Mouse (Mus musculus): Measurements from ENCODE around the gene Cutal. TPM values are rescaled to one million over a fixed set of nuclear protein-coding genes. Genes with fewer than 3 reads are reported as not detected.

The Cutal gene
- total and polyA plus RNA-seq, 2 experiments from 2014 or later, result 0.72 TPM; not detected in 1

DNA sequence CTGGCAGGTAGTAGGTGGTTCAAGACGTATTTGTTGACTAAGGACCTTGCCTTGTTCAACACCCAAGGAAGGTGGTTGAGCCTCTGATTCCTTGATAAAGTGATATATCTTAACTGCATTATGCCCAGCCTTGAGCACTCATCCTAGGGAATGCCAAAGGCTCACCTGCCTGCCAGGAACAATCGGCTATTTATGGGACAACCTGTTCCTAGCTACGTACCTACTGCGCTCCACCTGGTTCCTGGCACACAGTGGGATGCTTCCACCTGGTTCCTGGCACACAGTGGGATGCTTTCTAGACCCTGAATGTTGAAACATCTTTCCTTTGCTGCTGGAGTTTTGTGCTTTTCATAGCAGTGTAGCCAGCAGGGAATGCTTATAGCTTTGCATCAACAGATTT is 35.5 kb downstream of the Cutal start:
- H3K4me3 ChIP-seq (ENCODE audit: low read depth, low read length), result no peak overlapping the region
- H3K4me1 ChIP-seq (ENCODE audit: insufficient read depth, low read length), result peaks cover 3% of the 10 kb centered on the region; the same call in 1 of the 2 replicates
- no peak overlapping the region for H3K4me2 ChIP-seq (ENCODE audit: low read depth, low read length, poor library complexity, severe bottlenecking)
- H3K27ac ChIP-seq (ENCODE audit: low read depth, low read length), result no peak overlapping the region
- WGBS, result 87% methylated on average over 4 of the region's 4 CpGs
- no peak for TF ChIP-seq CTCF (IDR thresholded peaks at IDR 0.05)
- H3K27me3 ChIP-seq (ENCODE audit: insufficient read depth, low read length), result 0 out of 2 replicates have a peak, but pooled peaks cover 3% of the 10 kb centered on the region
- H3K9ac ChIP-seq (replicated peaks; ENCODE audit: low read length, poor library complexity, severe bottlenecking), result no peak overlapping the region
- ATAC-seq (ENCODE audit: low FRiP score) (no peak), DNase-seq (ENCODE audit: low spot score) (no peak)
- no peaks in the 10 kb centered on the region for H3K36me3 ChIP-seq (ENCODE audit: insufficient read depth, low read length)
- no peaks in the 10 kb centered on the region for H3K9me3 ChIP-seq (ENCODE audit: low read length)

DNA sequence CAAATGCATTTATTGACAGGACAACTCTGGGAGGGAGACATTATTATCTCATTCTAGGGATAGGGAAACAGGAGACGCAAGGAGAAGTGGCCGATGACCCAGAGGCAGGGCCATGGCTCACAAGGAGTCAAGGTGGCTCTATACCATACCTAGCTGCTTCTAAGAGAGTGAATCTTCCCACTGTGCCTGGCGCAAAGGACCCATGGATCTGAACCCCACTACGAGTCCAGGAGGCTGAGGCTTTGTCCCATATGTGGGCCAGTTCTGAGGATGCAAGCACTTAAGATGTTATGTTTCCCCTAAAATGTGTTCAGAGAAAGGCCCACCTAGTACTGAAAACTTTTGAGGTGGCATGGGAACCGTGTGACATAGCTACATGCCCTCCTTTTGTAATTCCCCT is 37.7 kb downstream of the Cutal start:
- TF ChIP-seq CTCF (IDR thresholded peaks at IDR 0.05), result no peak
- DNase-seq (ENCODE audit: low spot score) (no peak), ATAC-seq (ENCODE audit: low FRiP score) (no peak)
- no peak overlapping the region for H3K4me3 ChIP-seq (ENCODE audit: low read depth, low read length)
- 0 out of 2 replicates have a peak, but pooled peaks cover 6% of the 10 kb centered on the region for H3K27me3 ChIP-seq (ENCODE audit: insufficient read depth, low read length)
- no peaks in the 10 kb centered on the region for H3K9me3 ChIP-seq (ENCODE audit: low read length)
- H3K36me3 ChIP-seq (ENCODE audit: insufficient read depth, low read length), result no peaks in the 10 kb centered on the region
- H3K27ac ChIP-seq (ENCODE audit: low read depth, low read length), result no peak overlapping the region
- 88% methylated on average over 5 of the region's 5 CpGs for WGBS
- peaks cover 3% of the 10 kb centered on the region; the same call in 1 of the 2 replicates for H3K4me1 ChIP-seq (ENCODE audit: insufficient read depth, low read length)
- H3K4me2 ChIP-seq (ENCODE audit: low read depth, low read length, poor library complexity, severe bottlenecking), result no peak overlapping the region
- no peak overlapping the region for H3K9ac ChIP-seq (replicated peaks; ENCODE audit: low read length, poor library complexity, severe bottlenecking)

DNA sequence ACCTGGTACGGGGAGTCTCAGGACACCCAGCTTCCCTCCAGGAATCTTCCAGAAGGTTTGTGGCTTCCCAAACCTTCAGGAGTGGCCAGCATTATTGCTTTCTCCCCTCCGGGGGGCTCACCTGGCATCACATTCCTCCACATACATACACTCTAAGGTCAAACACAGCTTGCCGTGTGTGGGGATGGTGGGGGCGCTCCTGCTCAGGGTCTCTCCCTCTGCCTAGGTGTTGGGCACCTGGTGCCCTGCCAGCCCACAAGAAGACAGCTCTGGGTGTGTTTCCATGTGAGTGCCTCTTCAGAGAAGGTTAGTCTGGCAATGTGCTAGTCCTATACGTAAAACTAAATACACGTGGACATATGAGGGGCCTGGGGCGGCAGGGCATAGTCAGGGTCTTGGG is 38.4 kb downstream of the Cutal start:
- H3K36me3 ChIP-seq (ENCODE audit: insufficient read depth, low read length), result no peaks in the 10 kb centered on the region
- ATAC-seq (ENCODE audit: low FRiP score) (no peak), DNase-seq (ENCODE audit: low spot score) (no peak)
- 0 out of 2 replicates have a peak, but pooled peaks cover 6% of the 10 kb centered on the region for H3K27me3 ChIP-seq (ENCODE audit: insufficient read depth, low read length)
- no peaks in the 10 kb centered on the region for H3K9me3 ChIP-seq (ENCODE audit: low read length)
- H3K27ac ChIP-seq (ENCODE audit: low read depth, low read length), result no peak overlapping the region
- no peak overlapping the region; the same call in 1 of the 2 replicates for H3K4me2 ChIP-seq (ENCODE audit: low read depth, low read length, poor library complexity, severe bottlenecking)
- H3K9ac ChIP-seq (replicated peaks; ENCODE audit: low read length, poor library complexity, severe bottlenecking), result no peak overlapping the region
- no peak overlapping the region for H3K4me3 ChIP-seq (ENCODE audit: low read depth, low read length)
- WGBS, result 48% methylated on average over 7 of the region's 7 CpGs
- H3K4me1 ChIP-seq (ENCODE audit: insufficient read depth, low read length), result peaks cover 3% of the 10 kb centered on the region; the same call in 1 of the 2 replicates
- TF ChIP-seq CTCF (IDR thresholded peaks at IDR 0.05), result no peak

DNA sequence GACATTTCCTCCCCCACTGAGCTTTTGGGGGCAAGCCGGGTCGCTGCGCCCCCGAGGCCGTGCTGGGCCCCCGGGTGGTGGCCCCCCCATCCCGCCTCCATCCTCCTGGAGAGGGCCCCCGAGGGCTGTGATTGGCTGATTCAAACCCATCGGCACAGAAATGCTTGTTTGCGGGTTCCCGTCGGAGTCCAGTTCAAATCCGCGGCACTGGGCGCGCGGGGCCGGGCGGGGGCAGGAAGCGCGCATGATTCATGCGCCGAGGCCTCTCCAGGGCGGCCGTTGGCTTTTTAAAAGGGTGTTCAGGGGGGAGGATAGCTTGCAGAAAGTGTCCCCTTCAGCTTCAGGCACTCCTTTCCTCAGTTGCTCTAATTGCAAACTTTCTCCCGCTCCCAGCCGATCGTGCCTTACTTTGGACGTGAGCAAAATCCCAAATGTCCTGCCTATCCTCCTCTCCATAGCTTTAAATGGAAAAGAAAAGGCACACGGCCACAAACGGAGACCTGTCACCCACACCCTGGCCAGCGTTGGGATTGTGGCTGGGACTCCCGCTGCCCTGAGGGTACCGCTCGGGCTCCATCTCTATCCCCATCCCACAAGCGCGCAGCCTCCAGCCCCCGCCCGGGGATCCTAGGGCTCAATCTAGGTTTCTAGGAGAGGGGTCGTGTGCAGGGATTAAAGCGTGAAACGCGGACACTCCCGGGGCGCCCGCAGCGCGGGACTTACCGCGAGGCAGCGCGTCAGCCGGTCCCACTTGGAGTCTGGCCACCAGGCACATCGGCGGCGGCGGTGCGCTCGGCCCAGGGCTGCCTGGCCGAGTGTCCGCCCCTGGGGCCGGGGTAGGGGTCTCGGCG is 39.2 kb downstream of the Cutal start, which contains the start of gene Phf19:
Gene Phf19 (minus strand): TSS at position 809 of the 851 bp plus-strand sequence.
- Histone ChIP-seq H3K9me3 (ENCODE audit: low read length) (no peaks in the 10 kb centered on the region), H3K27ac (ENCODE audit: low read depth, low read length) (no peak within 1 kb of the TSS), H3K27me3 (ENCODE audit: insufficient read depth, low read length) (0 out of 2 replicates have a peak, but pooled peaks cover 6% of the 10 kb centered on the region), H3K4me2 (ENCODE audit: low read depth, low read length, poor library complexity, severe bottlenecking) (peak within 1 kb of the TSS; percentile 97), H3K4me1 (ENCODE audit: insufficient read depth, low read length) (peaks cover 3% of the 10 kb centered on the region; the same call in 1 of the 2 replicates), H3K9ac (replicated peaks; ENCODE audit: low read length, poor library complexity, severe bottlenecking) (peak within 1 kb of the TSS; percentile 59), H3K36me3 (ENCODE audit: insufficient read depth, low read length) (no peaks in the 10 kb centered on the region), H3K4me3 (ENCODE audit: low read depth, low read length) (peak within 1 kb of the TSS; percentile 54)
- DNase-seq (ENCODE audit: low spot score), result peak; percentile 14
- peak; percentile 47 for ATAC-seq (ENCODE audit: low FRiP score)
- 1% methylated on average over 55 of the region's 64 CpGs for WGBS
- no peak for TF ChIP-seq CTCF (IDR thresholded peaks at IDR 0.05)

DNA sequence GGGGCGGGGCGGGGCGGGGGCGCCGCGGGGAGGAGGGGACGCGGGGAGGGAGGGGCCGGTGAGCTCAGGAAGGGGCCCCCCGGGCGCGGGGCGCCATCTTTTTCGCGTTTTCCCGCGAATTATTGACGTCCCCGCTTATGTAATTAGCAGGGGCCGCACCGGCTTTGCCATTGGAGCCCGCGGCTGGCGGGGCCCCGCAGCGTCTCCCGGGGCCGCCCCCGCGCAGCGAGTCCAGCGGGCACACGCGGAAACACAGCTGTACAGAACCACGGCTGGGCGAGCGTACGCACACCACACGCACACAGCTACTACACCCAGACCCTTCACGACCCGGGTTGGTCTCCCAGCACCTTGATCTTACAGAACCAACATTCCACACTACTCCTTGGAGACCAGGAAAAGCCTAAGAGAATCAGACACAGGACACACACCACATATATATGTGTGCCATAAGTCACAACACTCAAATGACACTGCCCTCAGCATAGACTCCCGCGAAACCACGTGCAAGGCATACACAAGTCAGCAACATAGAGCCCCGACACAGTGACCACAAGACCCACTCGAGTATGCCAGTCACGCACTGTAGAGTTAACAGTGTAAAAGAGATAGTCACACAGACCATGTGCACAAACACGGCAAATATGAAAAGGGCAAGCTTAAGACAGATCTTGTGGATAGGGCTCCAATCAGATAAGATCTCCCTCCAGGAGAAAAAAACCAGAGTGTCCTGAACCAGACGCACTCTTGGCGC is 40.0 kb downstream of the Cutal start:
- 0 out of 2 replicates have a peak, but pooled peaks cover 6% of the 10 kb centered on the region for H3K27me3 ChIP-seq (ENCODE audit: insufficient read depth, low read length)
- no peaks in the 10 kb centered on the region for H3K9me3 ChIP-seq (ENCODE audit: low read length)
- peak overlapping the region; percentile 54 for H3K4me3 ChIP-seq (ENCODE audit: low read depth, low read length)
- ATAC-seq (ENCODE audit: low FRiP score) (peak; percentile 78), DNase-seq (ENCODE audit: low spot score) (peak; percentile 40)
- peaks cover 3% of the 10 kb centered on the region; the same call in 1 of the 2 replicates for H3K4me1 ChIP-seq (ENCODE audit: insufficient read depth, low read length)
- H3K9ac ChIP-seq (replicated peaks; ENCODE audit: low read length, poor library complexity, severe bottlenecking), result peak overlapping the region; percentile 59
- WGBS, result 2% methylated on average over 45 of the region's 50 CpGs
- no peak for TF ChIP-seq CTCF (IDR thresholded peaks at IDR 0.05)
- no peaks in the 10 kb centered on the region for H3K36me3 ChIP-seq (ENCODE audit: insufficient read depth, low read length)
- peak overlapping the region; percentile 97 for H3K4me2 ChIP-seq (ENCODE audit: low read depth, low read length, poor library complexity, severe bottlenecking)
- no peak overlapping the region for H3K27ac ChIP-seq (ENCODE audit: low read depth, low read length)
